In genomic region chr17:24649581-24650069, GRCm38 (mm10) we compare ENCODE assay signal across 8 mouse cellular contexts. TPM values are rescaled to one million over a fixed set of nuclear protein-coding genes. Genes with fewer than 3 reads are reported as not detected.
DNase-seq lines count a peak whose midpoint lies in the region; ATAC-seq and TF ChIP-seq lines count a peak whose summit lies in the region.

No protein-coding gene starts in this region.

- 1% methylated on average over 35 of the region's 35 CpGs for WGBS in spleen, adult 2 months
- under 1% methylated on average over 35 of the region's 35 CpGs for WGBS in heart, adult 2 months
- WGBS in lung, embryonic 16.5 days, result under 1% methylated on average over 35 of the region's 35 CpGs
- WGBS in stomach, embryonic 15.5 days, result 2% methylated on average over 35 of the region's 35 CpGs

- peaks cover 4% of the 10 kb centered on the region for H3K4me1 ChIP-seq in spleen, adult 2 months (ENCODE audit: control insufficient read depth, insufficient read depth, insufficient read length)
- peaks cover 5% of the 10 kb centered on the region for H3K4me1 ChIP-seq in brown adipose tissue, adult 24 weeks (ENCODE audit: control insufficient read depth, insufficient read depth, insufficient read length, low read length)
- peaks cover 12% of the 10 kb centered on the region for H3K4me1 ChIP-seq in heart, adult 2 months (ENCODE audit: control insufficient read depth, insufficient read depth, low read length)
- peaks cover 38% of the 10 kb centered on the region for H3K4me1 ChIP-seq in lung, embryonic 16.5 days (replicated peaks; ENCODE audit: control insufficient read depth, insufficient read depth, low read length)
- peaks cover 28% of the 10 kb centered on the region; the same call in 1 of the 2 replicates for H3K4me1 ChIP-seq in stomach, embryonic 15.5 days

- intact Hi-C loops in heart, adult 2 months (cut with DNase I), result loop anchor here (1.0 to 10.0 kb wide), 4 partner anchors 17 to 425 kb away; partner anchors contain the start of genes Nthl1, Traf7 and Tsc2

- peak overlapping the region; percentile 52 for H3K4me3 ChIP-seq in spleen, adult 2 months (ENCODE audit: extremely low read depth, insufficient read depth, insufficient read length)
- peak overlapping the region; percentile 87 for H3K4me3 ChIP-seq in brown adipose tissue, adult 24 weeks (ENCODE audit: insufficient read depth, low read depth, low read length)
- peak overlapping the region; percentile 97 for H3K4me3 ChIP-seq in heart, adult 2 months
- H3K4me3 ChIP-seq in lung, embryonic 16.5 days (ENCODE audit: low read length), result peak overlapping the region; percentile 86
- H3K4me3 ChIP-seq in stomach, embryonic 15.5 days (replicated peaks), result peak overlapping the region; percentile 81

- TF ChIP-seq EP300 in heart, adult 2 months (IDR thresholded peaks at IDR 0.05; ENCODE audit: insufficient read depth, low read depth, low read length), result no peak

- H3K79me2 ChIP-seq in heart, adult 2 months (replicated peaks; ENCODE audit: control insufficient read depth, insufficient read depth, low read length), result peaks cover 3% of the 10 kb centered on the region

- ATAC-seq in lung, embryonic 16.5 days (ENCODE audit: low read depth), result peak; percentile 24; the same call in 1 of the 2 replicates
- peak; percentile 24; the same call in 1 of the 2 replicates for ATAC-seq in stomach, embryonic 15.5 days (ENCODE audit: insufficient read depth, low FRiP score, low read depth)

- H3K4me2 ChIP-seq in lung, embryonic 16.5 days (ENCODE audit: low read depth, low read length), result peak overlapping the region; percentile 83
- peak overlapping the region; percentile 99 for H3K4me2 ChIP-seq in stomach, embryonic 15.5 days

- H3K36me3 ChIP-seq in spleen, adult 2 months (ENCODE audit: control insufficient read depth, insufficient read depth, low read length), result no peaks in the 10 kb centered on the region
- H3K36me3 ChIP-seq in heart, adult 2 months (ENCODE audit: control insufficient read depth, insufficient read depth, low read length), result no peaks in the 10 kb centered on the region
- no peaks in the 10 kb centered on the region for H3K36me3 ChIP-seq in lung, embryonic 16.5 days (ENCODE audit: control insufficient read depth, insufficient read depth, low read length)
- no peaks in the 10 kb centered on the region for H3K36me3 ChIP-seq in stomach, embryonic 15.5 days

- no peak for TF ChIP-seq CTCF in spleen, adult 2 months (IDR thresholded peaks at IDR 0.05; ENCODE audit: extremely low read depth, insufficient read depth, insufficient read length, insufficient replicate concordance)
- peak; percentile 43 for TF ChIP-seq CTCF in heart, adult 2 months (IDR thresholded peaks at IDR 0.05)

- no peak for TF ChIP-seq POLR2A in spleen, adult 2 months (IDR thresholded peaks at IDR 0.05; ENCODE audit: low read depth, low read length)
- 0 out of 2 replicates have a peak, but pooled peaks have one; percentile 35 for TF ChIP-seq POLR2A in heart, adult 2 months (IDR thresholded peaks at IDR 0.05; ENCODE audit: insufficient read depth, low read depth, low read length)

- H3K9me3 ChIP-seq in lung, embryonic 16.5 days (ENCODE audit: control insufficient read depth, low read length), result no peaks in the 10 kb centered on the region
- no peaks in the 10 kb centered on the region for H3K9me3 ChIP-seq in stomach, embryonic 15.5 days

- peak overlapping the region; percentile 49 for H3K27ac ChIP-seq in spleen, adult 2 months (ENCODE audit: insufficient read depth, low read length)
- H3K27ac ChIP-seq in brown adipose tissue, adult 24 weeks (replicated peaks; ENCODE audit: low read depth, low read length), result peak overlapping the region; percentile 81
- peak overlapping the region; percentile 98 for H3K27ac ChIP-seq in heart, adult 2 months
- peak overlapping the region; percentile 67 for H3K27ac ChIP-seq in lung, embryonic 16.5 days (ENCODE audit: low read length)
- H3K27ac ChIP-seq in stomach, embryonic 15.5 days, result peak overlapping the region; percentile 31; the same call in 1 of the 2 replicates

- peaks cover 8% of the 10 kb centered on the region for H3K27me3 ChIP-seq in spleen, adult 2 months (ENCODE audit: control insufficient read depth, insufficient read depth, low read length)
- H3K27me3 ChIP-seq in heart, adult 2 months (ENCODE audit: control insufficient read depth, insufficient read depth, low read length), result no peaks in the 10 kb centered on the region
- H3K27me3 ChIP-seq in lung, embryonic 16.5 days (ENCODE audit: control insufficient read depth, insufficient read depth, low read depth, low read length), result no peaks in the 10 kb centered on the region
- no peaks in the 10 kb centered on the region for H3K27me3 ChIP-seq in stomach, embryonic 15.5 days (replicated peaks)

- DNase-seq in spleen, adult 2 months (ENCODE audit: low read depth in 1 of 2, low spot score in 2 of 2), result no peak
- DNase-seq in spleen, postnatal 14 days (ENCODE audit: low spot score in 2 of 2), result no peak
- peak; percentile 80 to 82 for DNase-seq in heart, adult 2 months
- peak; percentile 61 for DNase-seq in kidney, adult 9 months
- DNase-seq in layer of hippocampus, adult 18-20 months (ENCODE audit: low spot score in 2 of 2), result no peak

- peak overlapping the region; percentile 99 for H3K9ac ChIP-seq in heart, adult 2 months (ENCODE audit: low read depth, low read length)
- peak overlapping the region; percentile 93 for H3K9ac ChIP-seq in lung, embryonic 16.5 days (ENCODE audit: low read length)
- H3K9ac ChIP-seq in stomach, embryonic 15.5 days, result peak overlapping the region; percentile 95

RNA-seq across cellular contexts. Expression of gene Slc9a3r2, which starts 0.5 kb away (rescaled TPM):
- 62.2 and 66.7 TPM in 2 replicates for polyA plus RNA-seq in spleen, adult 2 months (2012; rRNA removed)
- polyA plus RNA-seq in brown adipose tissue, adult 24 weeks (2012; ENCODE audit: insufficient read depth, insufficient read length, missing spikeins), result 20.1 and 32.2 TPM in 2 replicates
- 100 to 1,000 TPM in 1 of 2 experiments, 10 to 100 TPM in 1; 100.0 to 110 TPM for total RNA-seq in heart, adult 2 months (2021)
- polyA plus RNA-seq in heart, adult 2 months (2012; rRNA removed), result 125 and 147 TPM in 2 replicates
- polyA plus RNA-seq in lung, embryonic 16.5 days (2015; fragmentation: Nextera tagmentation; extraction: Ambion mirVana), result 95.5 and 98.1 TPM in 2 replicates
- polyA plus RNA-seq in stomach, embryonic 15.5 days (2015; fragmentation: Nextera tagmentation; extraction: Ambion mirVana), result 51.0 and 53.7 TPM in 2 replicates
- total RNA-seq in layer of hippocampus, adult 18-20 months (2021), result 10 to 100 TPM; 39.7 to 41.0 TPM

RNA-seq across cellular contexts. Expression of gene Npw, which starts 8.6 kb away (rescaled TPM):
- 0.71 and 1.7 TPM in 2 replicates for polyA plus RNA-seq in spleen, adult 2 months (2012; rRNA removed)
- polyA plus RNA-seq in brown adipose tissue, adult 24 weeks (2012; ENCODE audit: insufficient read depth, insufficient read length, missing spikeins), result not detected in 2 replicates
- total RNA-seq in heart, adult 2 months (2021), result not detected
- not detected in 2 replicates for polyA plus RNA-seq in heart, adult 2 months (2012; rRNA removed)
- 1.1 and 2.3 TPM in 2 replicates for polyA plus RNA-seq in lung, embryonic 16.5 days (2015; fragmentation: Nextera tagmentation; extraction: Ambion mirVana)
- 0.30 and 0.46 TPM in 2 replicates for polyA plus RNA-seq in stomach, embryonic 15.5 days (2015; fragmentation: Nextera tagmentation; extraction: Ambion mirVana)
- 1 to 10 TPM; 1.3 to 2.0 TPM for total RNA-seq in layer of hippocampus, adult 18-20 months (2021)

RNA-seq across cellular contexts. Expression of gene Nthl1, which starts 17.1 kb away (rescaled TPM):
- polyA plus RNA-seq in spleen, adult 2 months (2012; rRNA removed), result 7.1 and 8.1 TPM in 2 replicates
- 3.4 and 7.7 TPM in 2 replicates for polyA plus RNA-seq in brown adipose tissue, adult 24 weeks (2012; ENCODE audit: insufficient read depth, insufficient read length, missing spikeins)
- total RNA-seq in heart, adult 2 months (2021), result 1 to 10 TPM; 2.9 to 3.4 TPM
- 4.4 and 7.0 TPM in 2 replicates for polyA plus RNA-seq in heart, adult 2 months (2012; rRNA removed)
- 17.6 and 17.9 TPM in 2 replicates for polyA plus RNA-seq in lung, embryonic 16.5 days (2015; fragmentation: Nextera tagmentation; extraction: Ambion mirVana)
- polyA plus RNA-seq in stomach, embryonic 15.5 days (2015; fragmentation: Nextera tagmentation; extraction: Ambion mirVana), result 18.7 and 20.3 TPM in 2 replicates
- 1 to 10 TPM; 4.9 to 6.1 TPM for total RNA-seq in layer of hippocampus, adult 18-20 months (2021)

RNA-seq across cellular contexts. Expression of gene Tsc2, which starts 17.2 kb away (rescaled TPM):
- polyA plus RNA-seq in spleen, adult 2 months (2012; rRNA removed), result 86.1 and 90.2 TPM in 2 replicates
- 67.6 and 69.2 TPM in 2 replicates for polyA plus RNA-seq in brown adipose tissue, adult 24 weeks (2012; ENCODE audit: insufficient read depth, insufficient read length, missing spikeins)
- 100 to 1,000 TPM; 104 to 110 TPM for total RNA-seq in heart, adult 2 months (2021)
- polyA plus RNA-seq in heart, adult 2 months (2012; rRNA removed), result 178 and 194 TPM in 2 replicates
- polyA plus RNA-seq in lung, embryonic 16.5 days (2015; fragmentation: Nextera tagmentation; extraction: Ambion mirVana), result 54.0 and 58.2 TPM in 2 replicates
- polyA plus RNA-seq in stomach, embryonic 15.5 days (2015; fragmentation: Nextera tagmentation; extraction: Ambion mirVana), result 45.4 TPM in 2 replicates
- 100 to 1,000 TPM; 182 to 189 TPM for total RNA-seq in layer of hippocampus, adult 18-20 months (2021)

RNA-seq across cellular contexts. Expression of gene Zfp598, which starts 19.9 kb away (rescaled TPM):
- 59.7 and 77.0 TPM in 2 replicates for polyA plus RNA-seq in spleen, adult 2 months (2012; rRNA removed)
- polyA plus RNA-seq in brown adipose tissue, adult 24 weeks (2012; ENCODE audit: insufficient read depth, insufficient read length, missing spikeins), result 9.2 and 10.0 TPM in 2 replicates
- 10 to 100 TPM; 17.4 to 17.5 TPM for total RNA-seq in heart, adult 2 months (2021)
- 28.1 and 29.9 TPM in 2 replicates for polyA plus RNA-seq in heart, adult 2 months (2012; rRNA removed)
- polyA plus RNA-seq in lung, embryonic 16.5 days (2015; fragmentation: Nextera tagmentation; extraction: Ambion mirVana), result 15.0 and 18.1 TPM in 2 replicates
- 19.3 and 22.1 TPM in 2 replicates for polyA plus RNA-seq in stomach, embryonic 15.5 days (2015; fragmentation: Nextera tagmentation; extraction: Ambion mirVana)
- total RNA-seq in layer of hippocampus, adult 18-20 months (2021), result 10 to 100 TPM; 39.6 to 42.8 TPM

Comparison
In these comparisons a context has a peak if more than half of its experiments do, and no peak if none do; other contexts are left out.
1. DNase-seq: peak in heart, adult 2 months (2 of 2) and kidney, adult 9 months (single experiment); none in spleen, adult 2 months (0 of 2), spleen, postnatal 14 days (0 of 2) and layer of hippocampus, adult 18-20 months (0 of 2).
2. H3K27ac ChIP-seq: peak in every context shown above with its lines; median percentile 98 in heart, adult 2 months; 81 in brown adipose tissue, adult 24 weeks; 67 in lung, embryonic 16.5 days; 49 in spleen, adult 2 months; 31 in stomach, embryonic 15.5 days.
3. Peak in every context shown above with its lines, with median percentiles within 50 percentile points of each other: H3K4me3 ChIP-seq and H3K9ac ChIP-seq.